Mouse (Mus musculus) thymus, adult 2 months (tissue): ENCODE measurements around the gene Ercc1.

Experiments used
- CTCF ChIP-seq: fragments of 200-500 bp; IDR thresholded peaks from 2 replicates; pipeline ENCODE4 v1.5.1; 2012; ENCODE audit warnings: mild to moderate bottlenecking, control low read depth, low read length, moderate library complexity, borderline replicate concordance; ENCODE audit not compliant: control insufficient read depth, poor library complexity, insufficient read depth; ENCODE audit errors: extremely low read depth
- POLR2A ChIP-seq: fragments of 200-500 bp; IDR thresholded peaks from 2 replicates; pipeline ENCODE4 v1.6.1; 2012; ENCODE audit warnings: mild to moderate bottlenecking, low read length, control low read depth, moderate library complexity; ENCODE audit not compliant: control insufficient read depth, poor library complexity, insufficient read depth; ENCODE audit errors: extremely low read depth

- TF ChIP-seq POLR2A (no peak), CTCF (no peak)
Measured at GRCm38 (mm10) chr7:19316451-19317161, 28.0 kb upstream of the Ercc1 start.
